Mouse (Mus musculus) heart, adult 9 months (tissue): Measurements from ENCODE around the gene Sorbs2.

Source experiments
- DNase-seq, 2 experiments: peaks; one replicate each; pipeline ENCODE4 v3.0.0; 2022; ENCODE audit warnings: low spot score in 2 of 2

Sorbs2 gene

DNA sequence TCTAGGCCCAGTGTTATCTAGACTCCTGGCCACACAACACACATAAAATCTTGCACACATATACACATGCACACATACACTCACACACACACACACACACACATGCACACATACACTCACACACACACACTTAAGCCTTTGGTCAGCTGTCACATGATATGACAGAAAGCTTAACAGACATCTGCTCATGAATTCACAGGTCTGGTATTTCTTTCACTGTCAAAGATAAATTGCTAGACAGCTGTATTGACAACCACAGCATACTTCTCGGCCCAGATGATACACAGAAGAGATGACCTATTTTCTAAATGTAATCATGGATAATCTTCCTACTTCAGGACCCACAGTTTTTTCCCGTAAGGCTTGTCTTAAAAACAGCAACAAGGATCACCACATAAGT, 326.3 kb downstream of the Sorbs2 start:
- DNase-seq: no peak

DNA sequence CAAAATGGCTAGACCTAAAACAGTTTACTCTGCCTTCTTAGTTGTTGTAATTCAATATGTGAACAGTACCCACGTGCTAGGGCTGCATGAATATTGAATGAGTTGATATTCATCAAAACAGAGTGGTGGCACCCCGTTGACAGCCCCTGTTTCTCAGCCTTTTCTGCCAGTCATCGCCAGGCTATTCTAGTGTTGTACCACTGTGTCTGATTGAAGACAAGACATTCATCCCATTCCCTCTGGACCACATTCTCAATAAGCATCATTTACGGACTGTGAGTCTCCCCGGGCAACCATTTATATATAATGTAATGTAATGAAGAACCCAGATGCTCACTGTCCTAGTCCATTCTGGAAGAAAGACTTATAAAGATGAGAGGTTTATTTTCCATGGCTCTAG, 335.7 kb downstream of the Sorbs2 start:
- DNase-seq: no peak

DNA sequence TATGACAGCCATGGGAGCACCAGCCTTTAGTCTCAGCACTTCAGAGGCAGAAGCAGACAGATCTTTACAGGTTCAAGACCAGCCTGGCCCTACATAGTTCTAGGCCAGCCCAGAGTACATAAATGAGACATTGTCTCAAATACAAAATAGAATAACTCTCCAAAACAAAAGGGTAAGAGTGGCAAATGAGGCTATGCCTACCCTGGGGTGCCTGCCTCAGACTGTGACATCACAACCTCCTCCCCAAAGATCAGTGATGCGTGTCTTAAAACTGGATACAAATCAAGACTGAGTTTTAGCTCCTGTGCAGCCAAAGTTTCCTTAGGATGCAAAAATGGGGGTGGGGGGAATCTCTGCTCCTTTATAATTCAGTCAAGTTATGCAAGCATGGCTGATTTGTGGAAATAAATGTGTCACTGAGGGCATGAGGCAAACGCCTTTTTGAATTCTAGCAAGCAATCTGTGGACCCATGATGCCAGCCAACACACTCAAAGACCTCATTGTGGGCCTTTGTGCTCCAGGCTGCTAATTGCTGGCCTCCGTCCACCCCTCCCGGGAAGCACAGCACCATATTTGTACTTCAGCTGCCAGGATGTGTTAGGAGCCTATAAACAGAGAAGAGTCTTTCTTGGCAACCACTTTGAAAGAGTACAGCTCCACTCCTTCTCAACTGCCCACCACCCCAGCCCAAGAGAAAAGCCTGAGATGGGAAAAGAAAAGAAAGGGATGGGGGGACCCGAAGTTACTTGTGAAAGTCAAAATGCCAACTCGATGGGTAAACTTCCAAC, 336.7 kb downstream of the Sorbs2 start:
- peak; percentile 41 to 66 for DNase-seq

DNA sequence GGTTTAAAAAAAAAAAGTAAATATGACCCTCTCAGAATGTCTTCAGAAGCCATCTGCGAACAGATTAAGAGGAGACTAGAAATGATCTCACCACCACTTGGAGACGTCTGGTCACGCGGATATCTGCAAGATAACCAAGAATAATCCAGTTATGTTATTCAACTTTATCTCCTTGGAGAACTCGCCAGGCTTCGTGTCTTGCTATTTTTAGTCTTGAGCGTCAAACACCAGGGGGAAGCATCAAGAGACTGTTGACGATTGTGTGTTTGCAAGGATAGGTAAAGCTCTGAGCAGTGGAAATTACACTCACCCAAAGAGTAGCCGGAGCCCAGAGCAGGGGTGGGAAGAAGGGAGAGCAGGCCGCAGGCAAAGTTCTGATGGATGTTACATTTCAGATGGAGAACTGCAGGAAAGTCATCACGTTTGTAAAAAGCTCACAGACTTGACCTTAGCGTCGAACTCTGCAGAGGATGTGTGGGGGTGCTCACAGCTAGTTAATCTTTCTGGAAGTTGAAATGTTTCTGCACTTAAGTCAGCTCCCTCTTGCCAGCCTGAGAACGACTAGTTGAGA, 337.4 kb downstream of the Sorbs2 start:
- DNase-seq: peak; percentile 75 to 76

DNA sequence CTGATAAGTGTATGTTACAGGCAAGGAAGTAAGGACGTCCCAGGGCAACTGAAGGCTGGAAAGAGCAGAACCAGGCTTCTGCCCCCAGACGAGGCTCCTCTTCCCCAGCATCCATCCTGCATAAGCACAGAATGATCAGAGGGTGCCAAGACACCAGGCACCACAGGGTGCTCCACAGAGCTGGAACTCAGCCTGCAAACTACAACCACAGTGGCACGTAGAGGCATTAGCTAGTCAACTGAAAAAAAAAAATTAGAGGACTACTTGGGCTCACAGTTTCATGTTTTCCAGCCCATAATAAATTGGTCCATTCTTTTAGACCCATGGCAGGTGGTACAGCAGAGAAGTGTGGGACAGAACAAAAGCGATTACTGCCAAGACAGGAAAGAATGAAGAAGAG, 338.3 kb downstream of the Sorbs2 start:
- no peak for DNase-seq

DNA sequence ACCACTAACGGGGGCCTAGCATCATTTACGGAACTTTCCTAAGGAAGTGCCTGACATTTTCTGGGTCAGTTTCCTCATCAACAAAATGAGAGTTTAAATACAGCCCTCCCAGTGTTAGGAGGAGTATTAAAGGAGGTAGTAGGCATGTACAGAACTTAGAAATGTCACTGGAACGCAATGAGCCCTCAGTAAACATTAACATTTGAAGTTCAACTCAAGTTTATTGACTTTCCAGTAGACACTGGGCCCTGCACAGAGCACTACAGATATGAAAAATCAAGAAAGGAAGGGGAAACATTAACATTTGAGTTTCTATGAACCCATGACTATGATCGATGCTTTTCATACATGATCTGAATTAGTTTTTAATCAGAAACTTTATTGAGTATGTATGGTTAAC, 347.5 kb downstream of the Sorbs2 start:
- DNase-seq: no peak

DNA sequence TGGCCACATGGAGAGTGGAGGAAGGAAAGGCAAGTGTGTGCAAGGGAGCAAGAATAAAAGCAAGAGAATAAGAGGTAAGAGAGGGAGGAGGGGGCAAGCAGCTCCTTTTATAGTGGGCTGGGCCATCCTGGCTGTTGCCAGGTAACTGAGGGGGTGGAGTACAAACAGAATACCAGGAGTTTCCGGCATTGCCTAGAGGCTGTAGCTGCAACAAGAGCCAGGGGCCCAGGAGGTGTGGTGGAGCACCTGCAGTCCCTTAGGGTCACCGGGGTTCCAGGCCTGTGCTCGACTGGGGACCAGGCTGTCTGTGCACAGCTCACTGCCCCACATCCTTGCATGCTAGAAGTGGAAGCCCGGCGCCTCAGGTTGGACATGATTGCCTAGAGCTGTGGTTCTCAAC, 350.1 kb downstream of the Sorbs2 start:
- DNase-seq: no peak

DNA sequence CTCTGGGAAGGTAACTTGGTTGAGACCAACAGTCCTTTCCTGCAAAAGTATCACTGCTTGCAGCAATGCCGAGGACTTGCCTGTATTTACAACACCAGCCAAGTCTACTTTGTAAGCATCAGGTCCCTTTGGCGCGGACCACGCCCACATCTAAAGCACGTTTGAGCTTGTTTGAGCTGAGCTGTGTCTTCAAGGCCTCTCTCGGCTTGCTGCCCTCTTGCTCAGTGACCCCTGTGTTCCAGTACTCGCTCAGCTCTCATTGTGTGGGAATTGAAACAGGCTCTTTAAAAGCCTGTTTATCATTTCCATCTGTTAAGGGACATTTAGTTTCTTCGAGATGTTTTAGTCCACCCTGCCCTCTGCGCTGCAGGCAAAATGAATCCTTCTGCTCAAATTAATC, 350.8 kb downstream of the Sorbs2 start:
- DNase-seq: no peak

DNA sequence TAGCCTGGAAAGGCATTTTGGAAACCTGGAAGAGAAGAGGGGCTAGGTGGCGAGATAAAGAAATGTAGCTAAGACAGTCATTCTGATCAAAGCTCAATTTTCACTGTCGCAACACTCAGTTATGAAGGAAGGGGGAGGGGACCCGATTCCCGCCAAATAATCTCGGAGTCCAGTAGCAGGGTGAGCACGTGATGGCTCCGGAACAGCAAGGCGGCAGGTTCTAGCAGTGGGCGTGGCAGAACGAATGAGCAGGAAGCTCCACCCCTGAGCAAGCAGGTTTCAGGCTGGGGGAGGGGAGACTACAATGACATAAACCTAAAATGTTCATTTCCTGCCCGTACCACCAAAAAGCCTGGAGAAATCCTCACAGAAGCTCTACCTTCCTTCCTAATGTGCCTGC, 364.0 kb downstream of the Sorbs2 start:
- DNase-seq: peak; percentile 43 to 55

DNA sequence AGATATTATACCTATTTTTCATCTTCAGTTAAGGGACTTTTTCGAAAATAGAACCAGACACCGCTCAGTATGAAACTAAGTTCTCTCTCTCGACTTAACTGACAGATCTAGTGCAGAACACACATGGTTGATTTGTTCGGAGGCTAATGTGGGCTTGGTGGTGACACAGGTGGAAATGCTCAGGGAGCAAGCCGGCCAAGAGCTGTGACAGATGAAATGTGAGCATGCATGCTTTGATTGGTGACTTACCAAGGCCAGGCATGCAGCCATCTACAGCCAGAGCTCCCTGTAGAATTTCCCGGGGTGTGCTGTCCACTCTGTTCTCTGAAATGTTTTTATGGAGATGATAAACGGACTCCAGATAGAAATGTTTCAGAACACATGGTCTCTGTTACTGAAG, 364.5 kb downstream of the Sorbs2 start:
- DNase-seq: peak; percentile 66 to 74

DNA sequence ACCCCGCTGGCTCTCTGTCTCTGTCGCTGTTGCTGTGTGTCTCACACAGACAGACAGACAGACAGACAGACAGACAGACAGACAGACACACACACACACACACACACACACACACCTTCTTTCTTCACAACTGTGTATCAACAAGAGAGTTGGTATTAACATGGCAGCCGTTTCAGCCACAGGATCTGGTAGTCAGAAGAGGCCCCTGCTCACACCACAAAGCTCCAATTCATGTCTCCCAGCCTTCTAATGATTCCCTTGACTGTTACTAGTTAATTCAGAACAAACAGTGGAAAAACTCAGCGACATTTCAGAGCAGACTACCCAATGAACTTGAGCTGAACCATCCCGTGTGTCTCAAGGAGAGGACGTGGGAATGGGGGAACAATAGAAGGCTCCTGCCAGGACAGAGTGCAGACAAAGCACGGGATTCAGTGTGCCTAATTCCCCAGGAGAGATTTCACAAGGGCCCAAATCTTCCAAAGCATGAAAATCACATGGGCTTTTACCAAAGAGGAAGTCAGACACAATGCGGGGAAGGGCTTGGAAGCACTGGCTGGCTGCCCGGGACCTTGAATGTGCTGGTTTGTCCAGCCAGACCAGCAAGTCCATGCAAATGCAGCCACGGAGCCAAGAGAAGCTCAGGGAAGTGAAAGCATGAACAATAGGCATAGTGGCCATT, 367.5 kb downstream of the Sorbs2 start:
- peak; percentile 95 for DNase-seq

DNA sequence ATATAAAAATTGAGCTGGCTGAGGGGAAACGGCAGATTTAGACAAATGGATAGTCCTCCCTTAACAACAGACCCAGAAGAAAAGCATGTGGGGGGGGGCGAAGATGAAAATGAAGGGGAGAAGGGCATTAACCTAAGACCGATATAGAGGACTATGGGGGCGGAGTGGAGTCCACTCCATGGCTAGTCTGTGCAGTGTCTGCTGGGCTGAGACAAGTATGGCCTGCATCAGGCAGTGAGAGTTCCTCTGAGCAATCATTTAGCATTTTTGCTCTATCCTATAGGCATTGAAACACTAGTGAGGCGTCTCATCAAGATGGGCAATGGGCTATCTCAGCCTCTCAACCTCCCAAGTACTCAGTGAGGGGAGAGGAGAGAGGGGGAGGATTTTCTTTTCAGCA, 368.8 kb downstream of the Sorbs2 start:
- DNase-seq: no peak
